Mouse (Mus musculus): ENCODE results near the gene Mrpl55. TPM values are rescaled to one million over a fixed set of nuclear protein-coding genes. Genes with fewer than 3 reads are reported as not detected.

Mrpl55 gene
- polyA plus RNA-seq, 1 experiment from 2014 or later: 96.7 TPM

GRCm38 (mm10) chr11:59182864-59183331 is 19.4 kb upstream of the Mrpl55 start, which contains the start of gene Gjc2:
Gene Gjc2, minus strand, starts transcription at chr11:59183213.
- WGBS: 40% methylated on average over 3 of the region's 3 CpGs
- DNase-seq (ENCODE audit: low spot score) (no peak), ATAC-seq (ENCODE audit: low FRiP score) (no peak)
- Histone ChIP-seq H3K4me1 (replicated peaks; ENCODE audit: control insufficient read depth, insufficient read depth, low read length) (no peaks in the 10 kb centered on the region), H3K27ac (ENCODE audit: low read depth, low read length) (no peak within 1 kb of the TSS), H3K27me3 (ENCODE audit: control insufficient read depth, insufficient read depth, low read length) (peaks cover 10% of the 10 kb centered on the region), H3K9me3 (ENCODE audit: control insufficient read depth, low read length) (no peaks in the 10 kb centered on the region), H3K4me3 (ENCODE audit: low read depth, low read length) (no peak within 1 kb of the TSS), H3K9ac (ENCODE audit: low read depth, low read length) (no peak within 1 kb of the TSS), H3K4me2 (replicated peaks; ENCODE audit: low read depth, low read length) (no peak within 1 kb of the TSS), H3K36me3 (ENCODE audit: control insufficient read depth, insufficient read depth, low read length) (no peaks in the 10 kb centered on the region)

GRCm38 (mm10) chr11:59183821-59184220 is 18.5 kb upstream of the Mrpl55 start:
- Histone ChIP-seq H3K4me3 (ENCODE audit: low read depth, low read length) (no peak overlapping the region), H3K36me3 (ENCODE audit: control insufficient read depth, insufficient read depth, low read length) (no peaks in the 10 kb centered on the region), H3K9ac (ENCODE audit: low read depth, low read length) (no peak overlapping the region), H3K4me1 (replicated peaks; ENCODE audit: control insufficient read depth, insufficient read depth, low read length) (no peaks in the 10 kb centered on the region), H3K4me2 (replicated peaks; ENCODE audit: low read depth, low read length) (no peak overlapping the region), H3K27me3 (ENCODE audit: control insufficient read depth, insufficient read depth, low read length) (peaks cover under 1% of the 10 kb centered on the region), H3K9me3 (ENCODE audit: control insufficient read depth, low read length) (no peaks in the 10 kb centered on the region), H3K27ac (ENCODE audit: low read depth, low read length) (no peak overlapping the region)
- 39% methylated on average over 3 of the region's 3 CpGs for WGBS
- DNase-seq (ENCODE audit: low spot score) (peak; percentile 51), ATAC-seq (ENCODE audit: low FRiP score) (no peak)

- H3K4me3 ChIP-seq (ENCODE audit: low read depth, low read length): no peak overlapping the region
- H3K9me3 ChIP-seq (ENCODE audit: control insufficient read depth, low read length): no peaks in the 10 kb centered on the region
- no peak overlapping the region for H3K9ac ChIP-seq (ENCODE audit: low read depth, low read length)
- H3K36me3 ChIP-seq (ENCODE audit: control insufficient read depth, insufficient read depth, low read length): no peaks in the 10 kb centered on the region
- no peaks in the 10 kb centered on the region for H3K27me3 ChIP-seq (ENCODE audit: control insufficient read depth, insufficient read depth, low read length)
- H3K4me2 ChIP-seq (replicated peaks; ENCODE audit: low read depth, low read length): no peak overlapping the region
- 78% methylated on average over 5 of the region's 5 CpGs for WGBS
- H3K27ac ChIP-seq (ENCODE audit: low read depth, low read length): no peak overlapping the region
- H3K4me1 ChIP-seq (replicated peaks; ENCODE audit: control insufficient read depth, insufficient read depth, low read length): no peaks in the 10 kb centered on the region
- DNase-seq (ENCODE audit: low spot score) (no peak), ATAC-seq (ENCODE audit: low FRiP score) (no peak)
Measured at GRCm38 (mm10) chr11:59185490-59185889, 16.8 kb upstream of the Mrpl55 start.

GRCm38 (mm10) chr11:59187706-59188105 is 14.6 kb upstream of the Mrpl55 start:
- no peak overlapping the region for H3K4me2 ChIP-seq (replicated peaks; ENCODE audit: low read depth, low read length)
- ATAC-seq (ENCODE audit: low FRiP score) (no peak), DNase-seq (ENCODE audit: low spot score) (no peak)
- 84% methylated on average over 6 of the region's 6 CpGs for WGBS
- 0 out of 2 replicates have a peak, but pooled peaks cover 3% of the 10 kb centered on the region for H3K4me1 ChIP-seq (replicated peaks; ENCODE audit: control insufficient read depth, insufficient read depth, low read length)
- no peak overlapping the region for H3K27ac ChIP-seq (ENCODE audit: low read depth, low read length)
- H3K9me3 ChIP-seq (ENCODE audit: control insufficient read depth, low read length): no peaks in the 10 kb centered on the region
- H3K9ac ChIP-seq (ENCODE audit: low read depth, low read length): no peak overlapping the region
- no peaks in the 10 kb centered on the region for H3K27me3 ChIP-seq (ENCODE audit: control insufficient read depth, insufficient read depth, low read length)
- no peak overlapping the region for H3K4me3 ChIP-seq (ENCODE audit: low read depth, low read length)
- H3K36me3 ChIP-seq (ENCODE audit: control insufficient read depth, insufficient read depth, low read length): no peaks in the 10 kb centered on the region

- Histone ChIP-seq H3K4me3 (ENCODE audit: low read depth, low read length) (peak overlapping the region; percentile 65), H3K27me3 (ENCODE audit: control insufficient read depth, insufficient read depth, low read length) (no peaks in the 10 kb centered on the region), H3K9ac (ENCODE audit: low read depth, low read length) (peak overlapping the region; percentile 69), H3K36me3 (ENCODE audit: control insufficient read depth, insufficient read depth, low read length) (no peaks in the 10 kb centered on the region), H3K4me2 (replicated peaks; ENCODE audit: low read depth, low read length) (peak overlapping the region; percentile 59), H3K27ac (ENCODE audit: low read depth, low read length) (peak overlapping the region; percentile 78), H3K9me3 (ENCODE audit: control insufficient read depth, low read length) (no peaks in the 10 kb centered on the region), H3K4me1 (replicated peaks; ENCODE audit: control insufficient read depth, insufficient read depth, low read length) (0 out of 2 replicates have a peak, but pooled peaks cover 3% of the 10 kb centered on the region)
- peak; percentile 88 for DNase-seq (ENCODE audit: low spot score)
- WGBS: under 1% methylated on average over 58 of the region's 59 CpGs
- peak; percentile 94 for ATAC-seq (ENCODE audit: low FRiP score)
Measured at GRCm38 (mm10) chr11:59191231-59192058, 10.8 kb upstream of the Mrpl55 start.

GRCm38 (mm10) chr11:59192059-59192386 is 10.3 kb upstream of the Mrpl55 start, which contains the start of gene Guk1:
Gene Guk1, minus strand, starts transcription at chr11:59192212.
- Histone ChIP-seq H3K4me1 (replicated peaks; ENCODE audit: control insufficient read depth, insufficient read depth, low read length) (0 out of 2 replicates have a peak, but pooled peaks cover 3% of the 10 kb centered on the region), H3K9ac (ENCODE audit: low read depth, low read length) (peak within 1 kb of the TSS; percentile 69), H3K36me3 (ENCODE audit: control insufficient read depth, insufficient read depth, low read length) (no peaks in the 10 kb centered on the region), H3K4me2 (replicated peaks; ENCODE audit: low read depth, low read length) (peak within 1 kb of the TSS; percentile 59), H3K9me3 (ENCODE audit: control insufficient read depth, low read length) (no peaks in the 10 kb centered on the region), H3K4me3 (ENCODE audit: low read depth, low read length) (peak within 1 kb of the TSS; percentile 65), H3K27ac (ENCODE audit: low read depth, low read length) (peak within 1 kb of the TSS; percentile 78), H3K27me3 (ENCODE audit: control insufficient read depth, insufficient read depth, low read length) (no peaks in the 10 kb centered on the region)
- WGBS: 7% methylated on average over 16 of the region's 16 CpGs
- peak; percentile 88 for DNase-seq (ENCODE audit: low spot score)
- ATAC-seq (ENCODE audit: low FRiP score): peak; percentile 28

GRCm38 (mm10) chr11:59196230-59196629 is 6.1 kb upstream of the Mrpl55 start:
- H3K4me3 ChIP-seq (ENCODE audit: low read depth, low read length): no peak overlapping the region
- H3K4me1 ChIP-seq (replicated peaks; ENCODE audit: control insufficient read depth, insufficient read depth, low read length): no peaks in the 10 kb centered on the region
- no peaks in the 10 kb centered on the region for H3K9me3 ChIP-seq (ENCODE audit: control insufficient read depth, low read length)
- H3K27ac ChIP-seq (ENCODE audit: low read depth, low read length): no peak overlapping the region
- H3K9ac ChIP-seq (ENCODE audit: low read depth, low read length): no peak overlapping the region
- H3K27me3 ChIP-seq (ENCODE audit: control insufficient read depth, insufficient read depth, low read length): no peaks in the 10 kb centered on the region
- DNase-seq (ENCODE audit: low spot score) (no peak), ATAC-seq (ENCODE audit: low FRiP score) (no peak)
- H3K4me2 ChIP-seq (replicated peaks; ENCODE audit: low read depth, low read length): no peak overlapping the region
- H3K36me3 ChIP-seq (ENCODE audit: control insufficient read depth, insufficient read depth, low read length): no peaks in the 10 kb centered on the region

- Histone ChIP-seq H3K9me3 (ENCODE audit: control insufficient read depth, low read length) (no peaks in the 10 kb centered on the region), H3K27me3 (ENCODE audit: control insufficient read depth, insufficient read depth, low read length) (no peaks in the 10 kb centered on the region), H3K36me3 (ENCODE audit: control insufficient read depth, insufficient read depth, low read length) (0 out of 2 replicates have a peak, but pooled peaks cover 2% of the 10 kb centered on the region), H3K4me2 (replicated peaks; ENCODE audit: low read depth, low read length) (peak overlapping the region; percentile 84), H3K4me1 (replicated peaks; ENCODE audit: control insufficient read depth, insufficient read depth, low read length) (no peaks in the 10 kb centered on the region; the same call in 1 of the 2 replicates), H3K27ac (ENCODE audit: low read depth, low read length) (no peak overlapping the region), H3K9ac (ENCODE audit: low read depth, low read length) (peak overlapping the region; percentile 75; the same call in 1 of the 2 replicates), H3K4me3 (ENCODE audit: low read depth, low read length) (peak overlapping the region; percentile 83)
- ATAC-seq (ENCODE audit: low FRiP score): peak; percentile 8; the same call in 1 of the 2 replicates
- WGBS: 35% methylated on average over 16 of the region's 16 CpGs
- no peak for DNase-seq (ENCODE audit: low spot score)
Measured at GRCm38 (mm10) chr11:59201216-59202002, 877 bp upstream of the Mrpl55 start.

Measured in hindbrain, embryonic 11.5 days (tissue).